Mouse (Mus musculus): ENCODE measurements around the gene Adgra1.
A peak's percentile ranks its signal among the peaks of the same experiment; 100 is the strongest.

Adgra1 gene

DNA sequence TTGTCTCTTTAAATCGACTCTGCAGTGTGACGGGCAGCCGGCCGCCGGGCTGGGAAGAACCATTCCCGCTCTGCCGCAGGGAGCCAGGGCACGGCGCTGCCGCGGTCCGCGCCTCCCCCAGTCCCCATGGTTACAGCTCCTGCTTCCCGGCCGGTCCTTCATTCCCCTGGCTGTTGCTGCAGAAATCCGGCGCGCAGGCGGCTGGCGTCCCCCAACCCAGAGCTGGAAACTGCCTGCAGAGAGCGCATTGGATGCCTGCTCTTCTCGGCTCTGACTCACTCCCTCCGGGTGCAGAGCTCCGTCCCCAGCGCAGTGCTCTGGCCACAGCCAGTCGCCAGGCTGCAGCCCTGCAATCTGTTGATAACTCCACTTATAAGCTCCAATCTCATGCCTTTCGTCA lies at the start of gene Adgra1:
TSS of gene Adgra1 (plus strand) at position 139 of the 400 bp plus-strand sequence.
- peak; percentile 88 for DNase-seq (ENCODE audit: extremely low read depth, insufficient read length, low spot score)

DNA sequence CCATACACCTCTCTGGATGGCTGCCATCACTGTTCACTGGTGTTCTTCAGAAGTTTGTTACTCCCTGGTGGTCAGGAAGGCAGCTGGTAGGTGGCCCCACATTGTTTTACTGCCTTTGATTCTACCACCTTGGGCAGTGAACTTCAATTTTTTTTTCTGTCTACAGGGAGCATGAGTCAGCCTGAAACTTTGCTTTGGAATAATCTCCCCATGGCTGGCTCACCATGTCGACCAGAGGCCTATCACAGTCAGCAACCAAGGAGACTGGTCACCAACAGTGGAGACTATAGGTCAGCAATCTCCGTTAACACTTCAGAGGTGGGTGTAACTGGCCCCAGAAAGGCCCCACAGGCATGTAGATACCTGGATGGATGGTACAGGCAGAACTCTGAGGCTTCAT lies 46.6 kb upstream of the Adgra1 start:
- no peak for DNase-seq (ENCODE audit: extremely low read depth, insufficient read length, low spot score)

DNA sequence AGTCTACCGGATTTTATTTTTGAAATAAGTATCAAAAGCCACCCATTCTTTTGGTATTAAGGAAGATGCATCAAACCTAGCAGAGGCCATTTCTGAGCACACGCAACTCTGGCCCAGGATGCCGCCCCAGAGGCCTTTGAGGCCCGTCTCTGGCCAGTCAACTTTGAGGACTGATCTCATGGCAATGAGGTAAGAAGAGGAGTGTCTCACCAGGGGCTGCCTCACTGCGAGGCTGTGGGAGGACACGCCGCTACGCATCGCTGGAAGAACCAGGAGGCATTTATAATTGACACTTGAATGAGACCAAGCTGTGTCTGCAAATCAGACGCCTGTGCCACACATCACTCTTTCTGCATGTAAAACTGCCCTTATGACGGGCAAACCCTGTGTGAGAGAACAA lies 45.0 kb upstream of the Adgra1 start:
- DNase-seq (ENCODE audit: extremely low read depth, insufficient read length, low spot score), result no peak

DNA sequence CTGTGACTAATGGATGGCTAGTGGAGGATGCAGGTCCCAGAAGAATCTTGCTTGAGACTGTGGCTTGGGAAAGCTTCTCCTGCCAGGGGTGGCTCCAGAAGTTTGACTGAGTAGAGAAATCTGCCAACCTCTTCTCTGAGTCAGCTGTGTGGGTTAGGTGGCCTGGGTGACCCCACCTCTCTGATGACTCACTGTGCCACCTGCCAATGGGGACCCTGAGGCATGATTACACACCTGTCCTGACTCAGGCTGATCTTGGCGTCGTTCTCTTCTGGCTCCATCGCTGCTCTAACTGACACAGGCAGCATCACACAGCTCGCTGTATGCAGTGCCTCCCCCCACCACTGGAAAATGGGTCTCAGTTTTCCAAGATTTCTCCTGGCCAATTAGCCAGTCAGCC lies 44.3 kb upstream of the Adgra1 start:
- peak; percentile 50 for DNase-seq (ENCODE audit: extremely low read depth, insufficient read length, low spot score)

DNA sequence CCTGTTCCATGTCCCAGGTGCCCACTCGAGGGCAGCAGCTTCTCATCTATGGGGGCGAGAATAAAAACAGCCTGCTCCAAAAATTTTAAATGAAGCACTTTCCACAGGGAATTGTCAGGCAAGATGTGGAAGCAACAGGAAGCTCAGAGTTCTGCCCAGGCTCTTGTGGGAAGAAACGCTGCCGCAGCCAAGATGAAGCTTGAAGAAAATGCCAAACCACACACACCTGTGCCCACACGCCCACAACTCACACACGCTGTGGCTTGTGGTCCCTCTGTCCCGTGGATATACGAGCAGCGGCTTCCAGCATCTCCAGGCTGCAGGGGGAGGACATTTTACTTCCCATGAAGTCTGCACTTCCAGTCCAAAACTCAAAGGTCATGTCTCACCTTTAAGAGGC lies 42.4 kb upstream of the Adgra1 start:
- peak; percentile 2 for DNase-seq (ENCODE audit: extremely low read depth, insufficient read length, low spot score)

DNA sequence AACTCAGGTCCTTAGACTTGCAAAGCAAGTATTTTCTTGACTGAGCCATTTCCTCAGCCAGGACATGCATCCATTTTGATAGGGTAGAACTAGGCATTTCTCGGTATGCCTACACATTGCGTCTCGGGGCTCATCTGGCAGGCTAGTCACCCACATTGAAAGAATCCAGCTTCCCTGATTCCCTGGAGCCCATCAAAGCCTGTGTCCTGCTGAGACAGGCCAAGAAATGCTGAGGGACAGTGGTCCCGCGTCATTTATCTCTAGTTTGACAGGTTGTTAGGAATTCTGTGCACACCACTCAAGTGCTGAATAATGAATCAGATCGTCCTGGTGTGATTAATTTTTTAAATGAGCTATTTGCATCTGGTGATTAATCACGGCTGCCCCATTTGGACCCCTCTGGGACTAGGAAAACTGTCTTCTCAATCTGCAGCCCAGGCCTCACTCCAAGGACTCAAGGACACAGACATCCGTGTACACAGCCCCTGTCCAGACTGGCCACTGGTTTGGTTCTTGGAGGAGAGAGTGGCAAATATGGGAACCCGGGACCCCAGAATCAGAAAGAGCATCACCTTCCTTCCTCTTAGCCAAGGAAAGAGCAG lies 38.9 kb upstream of the Adgra1 start:
- no peak for DNase-seq (ENCODE audit: extremely low read depth, insufficient read length, low spot score)

DNA sequence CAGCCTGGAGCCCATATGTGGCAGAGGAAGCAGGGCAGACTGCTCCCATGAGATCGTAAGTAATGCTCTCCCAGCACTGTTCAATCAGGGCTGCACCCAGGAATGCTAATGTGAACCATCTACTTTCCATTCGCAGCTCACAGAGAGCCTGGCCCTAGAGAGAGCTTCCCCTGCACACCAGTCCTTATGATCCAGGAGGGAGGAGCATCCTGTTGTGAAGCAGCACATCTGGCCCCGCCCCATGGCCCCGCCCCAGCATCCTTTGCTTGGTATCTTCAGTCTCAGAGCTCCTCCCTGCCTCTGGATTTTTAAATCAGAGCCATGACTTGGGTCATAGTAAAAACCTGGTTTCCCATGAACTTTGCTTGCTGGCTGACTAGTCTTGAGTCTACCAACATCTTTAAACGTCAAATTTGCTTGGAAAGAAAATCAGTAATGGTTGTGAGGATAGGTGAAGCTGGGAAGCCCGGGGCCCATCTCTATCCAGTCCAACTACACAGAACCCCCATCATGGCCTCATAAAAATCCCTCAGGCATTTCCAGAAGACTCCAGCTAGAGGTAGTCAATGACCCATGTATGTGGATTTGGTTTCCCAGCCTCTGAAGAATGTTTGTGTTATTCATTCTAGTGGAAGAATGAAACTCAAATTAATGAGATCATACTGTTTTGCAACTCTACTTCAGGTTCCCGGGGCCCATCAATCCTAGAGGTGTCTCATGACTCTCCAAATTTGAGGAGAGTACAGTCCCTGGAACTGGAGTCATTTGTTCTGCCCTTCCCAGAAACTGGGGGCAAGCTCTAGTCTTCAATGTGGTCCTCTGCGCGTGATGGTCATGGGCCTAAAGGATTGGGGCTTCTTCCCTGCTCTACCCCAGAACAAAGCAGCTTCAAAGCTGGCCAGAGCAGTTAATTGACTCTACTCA lies 36.5 kb upstream of the Adgra1 start:
- no peak for DNase-seq (ENCODE audit: extremely low read depth, insufficient read length, low spot score)

DNA sequence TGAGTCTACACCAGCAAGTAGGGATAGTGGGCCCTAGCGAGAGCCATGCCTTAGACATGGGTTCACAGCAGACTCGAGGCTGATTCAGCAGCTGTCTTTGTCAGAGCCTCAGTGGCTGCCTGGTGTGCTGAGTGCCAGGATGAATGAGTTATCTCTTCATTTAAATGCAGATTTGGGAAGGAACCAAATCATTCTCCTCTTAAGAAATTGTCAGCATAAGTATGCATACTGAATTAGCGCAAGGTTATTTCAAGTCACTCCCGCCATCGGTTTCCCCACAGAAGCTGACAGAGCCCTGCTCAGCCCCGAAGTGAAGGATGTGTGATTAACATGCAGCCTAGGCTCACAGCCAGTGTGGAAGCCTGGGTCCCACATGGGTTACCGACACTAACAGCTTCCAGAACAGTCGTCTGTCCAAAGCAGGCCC lies 27.8 kb upstream of the Adgra1 start:
- no peak for DNase-seq (ENCODE audit: extremely low read depth, insufficient read length, low spot score)

DNA sequence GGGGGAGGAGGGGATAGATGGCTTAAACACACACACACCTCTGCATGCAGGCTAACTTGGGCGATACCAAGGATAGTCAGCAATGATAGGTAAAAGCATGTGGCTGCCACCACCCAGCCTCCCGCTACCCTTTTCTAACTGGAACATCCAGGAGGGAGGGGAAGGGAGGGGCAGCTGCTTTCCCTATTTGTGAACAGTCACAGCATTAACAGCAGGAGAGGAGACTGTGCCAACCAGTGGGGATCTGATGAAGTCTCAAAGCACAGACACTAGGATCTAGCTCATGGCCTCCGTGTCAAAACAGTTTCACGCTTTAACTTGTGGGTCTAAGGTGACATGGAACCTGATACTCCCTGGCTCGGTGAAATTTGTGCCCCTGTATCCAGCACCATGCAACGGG lies 23.9 kb upstream of the Adgra1 start:
- DNase-seq (ENCODE audit: extremely low read depth, insufficient read length, low spot score), result no peak

DNA sequence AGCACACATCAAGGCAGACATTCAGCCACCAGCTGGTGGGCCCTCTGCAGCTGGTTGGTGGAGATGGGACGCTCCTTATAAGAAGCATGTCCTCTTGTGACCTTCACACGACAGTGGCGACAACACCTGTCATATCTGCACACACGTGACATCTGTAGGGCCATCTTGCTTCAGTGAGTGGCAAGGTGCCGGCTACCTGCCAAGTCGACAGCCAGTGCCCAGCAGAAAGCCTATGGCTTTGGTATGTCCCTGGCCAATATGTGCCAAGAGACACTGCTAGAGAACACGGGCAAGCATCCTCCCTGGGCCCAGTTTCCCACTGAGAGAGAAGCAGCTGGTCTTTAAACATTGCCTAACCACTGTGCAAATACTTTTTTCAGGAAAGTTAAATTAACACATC lies 22.3 kb upstream of the Adgra1 start:
- DNase-seq (ENCODE audit: extremely low read depth, insufficient read length, low spot score), result no peak

DNA sequence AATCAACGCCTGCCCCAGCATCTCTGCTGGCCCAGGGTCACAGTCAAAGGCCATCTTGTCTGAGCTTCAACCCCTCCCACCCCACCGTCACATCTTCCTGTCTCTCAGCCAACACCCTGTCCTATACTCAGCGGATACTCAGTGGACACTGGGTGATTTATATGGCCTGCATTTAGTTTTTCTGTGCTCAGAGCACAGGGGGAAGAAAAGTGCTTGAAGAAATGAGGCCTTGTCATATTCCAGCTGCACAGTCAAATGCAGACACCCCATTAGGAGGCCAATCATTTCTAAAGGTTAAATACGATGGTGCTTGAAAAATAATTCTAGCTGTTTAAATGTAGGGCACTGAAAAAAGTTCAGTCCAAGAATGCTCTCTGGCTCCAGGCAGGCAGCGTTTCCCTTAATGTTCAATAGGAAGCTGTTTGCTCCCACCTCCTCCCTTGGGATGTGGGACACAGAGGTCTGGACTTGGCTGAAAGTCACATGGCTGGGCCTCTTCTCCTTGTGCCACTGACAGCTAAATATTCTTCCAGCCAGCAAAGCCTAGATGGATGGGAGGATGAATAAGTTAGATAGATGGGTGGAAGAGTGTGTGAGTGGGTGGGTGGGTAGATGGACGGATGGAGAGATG lies 20.3 kb upstream of the Adgra1 start:
- DNase-seq (ENCODE audit: extremely low read depth, insufficient read length, low spot score), result no peak

DNA sequence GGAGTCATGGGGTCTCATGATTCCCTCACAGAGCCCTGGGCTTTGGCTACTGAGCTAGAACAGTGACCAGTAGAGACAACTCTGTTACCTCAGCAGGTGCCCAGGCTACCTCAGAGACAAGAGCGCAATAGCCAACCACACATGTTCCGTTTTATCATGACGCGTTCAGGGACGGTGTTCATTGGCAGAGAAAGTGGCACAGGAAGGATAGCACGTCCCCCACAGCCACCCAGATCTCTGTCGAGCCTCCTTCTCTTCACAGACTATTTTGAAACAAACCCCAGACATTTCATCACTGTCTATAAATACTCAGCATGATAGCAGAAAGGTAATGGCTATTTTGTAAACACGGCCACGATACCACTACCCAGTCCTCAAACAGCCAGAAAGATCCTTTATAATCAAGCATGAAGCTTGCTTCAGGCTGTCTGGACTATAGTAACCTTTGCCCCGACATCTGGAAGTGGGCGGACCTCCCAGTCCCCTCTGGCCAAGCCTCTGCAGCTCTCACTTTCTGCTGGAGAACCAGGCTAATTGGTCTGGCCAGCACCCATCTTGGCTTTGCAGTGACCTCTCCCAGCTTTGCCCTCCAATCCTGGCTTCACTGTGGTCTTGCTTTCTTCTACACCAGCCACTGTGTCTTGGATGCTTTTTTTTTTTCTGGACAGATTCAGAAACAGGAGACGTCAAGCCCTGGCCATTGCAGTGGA lies 11.5 kb upstream of the Adgra1 start:
- DNase-seq (ENCODE audit: extremely low read depth, insufficient read length, low spot score), result no peak

DNA sequence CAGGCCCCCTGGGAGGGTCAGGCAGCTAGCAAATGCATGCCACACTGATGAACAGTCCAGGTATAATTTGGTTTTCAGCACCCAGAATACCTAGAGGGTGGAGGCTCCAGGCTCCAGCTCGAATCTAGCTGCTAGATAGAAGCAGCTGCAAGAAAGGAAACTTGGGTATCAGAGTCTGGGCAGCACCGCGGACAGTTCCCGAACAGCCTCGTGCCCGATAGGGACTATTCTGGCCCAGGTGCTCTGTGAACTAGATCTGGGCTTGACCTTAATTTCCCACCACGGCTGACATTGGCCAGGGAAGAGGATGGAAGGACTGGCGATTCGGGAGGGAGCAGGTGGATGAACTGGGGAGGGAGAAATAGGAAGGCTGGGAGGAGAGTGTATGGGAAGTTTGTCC lies 6.3 kb upstream of the Adgra1 start:
- DNase-seq (ENCODE audit: extremely low read depth, insufficient read length, low spot score), result peak; percentile 10

DNA sequence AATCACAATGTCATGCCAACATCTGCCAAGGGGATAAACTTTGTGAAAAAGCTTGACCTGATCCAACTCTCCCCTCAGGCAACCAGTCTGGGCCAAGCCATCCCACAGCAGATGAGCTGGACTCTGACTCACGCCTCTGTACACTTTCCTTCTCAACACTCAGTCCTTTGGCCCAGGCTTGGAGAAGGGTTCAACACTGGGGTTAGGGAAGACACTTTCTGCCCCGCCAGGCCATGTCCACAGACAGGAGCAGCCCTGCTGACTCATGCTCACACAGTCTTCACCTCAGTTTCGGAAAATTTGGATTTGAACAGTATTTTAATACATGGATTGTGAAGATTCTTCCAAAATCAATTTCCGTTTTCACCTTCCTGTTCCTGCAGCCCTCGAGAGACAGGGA lies 442 bp upstream of the Adgra1 start:
- no peak for DNase-seq (ENCODE audit: extremely low read depth, insufficient read length, low spot score)

DNA sequence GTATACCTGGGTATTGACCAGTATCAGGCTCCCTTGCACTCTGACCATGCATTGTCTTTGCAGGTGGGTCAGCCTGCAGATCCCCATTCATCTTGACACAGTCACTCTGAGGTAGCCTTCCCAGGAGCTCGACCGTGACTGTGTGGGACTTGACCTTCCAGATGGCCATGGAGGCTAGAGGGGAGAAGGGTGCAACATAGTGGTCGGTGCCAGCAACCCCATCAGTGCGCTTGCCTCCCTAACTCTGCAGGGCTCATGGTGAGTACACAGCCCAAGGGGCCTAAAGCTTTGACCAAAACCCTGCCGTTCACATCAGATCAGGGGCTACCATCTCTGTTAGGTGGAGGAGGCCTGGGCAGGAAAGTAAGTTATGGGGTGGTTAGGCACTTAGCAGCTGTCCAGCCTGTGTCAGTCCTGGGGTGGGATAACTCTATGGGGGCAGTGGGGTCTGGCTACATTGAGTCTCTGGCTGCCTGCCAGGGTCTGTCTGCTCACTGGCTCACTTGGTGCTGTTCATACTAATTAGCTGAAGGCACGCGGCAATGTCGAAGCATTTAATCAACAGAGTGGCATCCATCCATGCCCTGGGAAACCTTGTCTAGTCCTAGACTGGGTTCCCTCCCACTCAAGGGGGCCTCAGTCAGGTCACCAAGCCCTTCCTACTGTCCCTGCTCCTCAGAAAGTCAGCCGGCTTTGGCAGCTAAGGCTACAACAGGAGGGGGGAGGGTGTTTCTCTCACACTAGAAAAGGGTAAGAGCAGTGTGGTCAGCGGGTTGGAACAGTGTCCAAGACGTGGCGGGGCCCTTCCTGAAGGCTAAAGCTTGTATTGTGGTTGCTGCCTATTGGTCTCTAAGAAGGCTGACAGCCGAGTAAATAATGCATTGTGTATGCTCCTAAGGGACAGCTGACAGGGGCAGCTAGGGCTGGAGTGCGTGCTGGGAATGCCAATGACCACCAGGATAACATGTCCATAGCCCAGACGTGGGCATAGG lies 1.5 kb downstream of the Adgra1 start:
- peak; percentile 50 for DNase-seq (ENCODE audit: extremely low read depth, insufficient read length, low spot score)

DNA sequence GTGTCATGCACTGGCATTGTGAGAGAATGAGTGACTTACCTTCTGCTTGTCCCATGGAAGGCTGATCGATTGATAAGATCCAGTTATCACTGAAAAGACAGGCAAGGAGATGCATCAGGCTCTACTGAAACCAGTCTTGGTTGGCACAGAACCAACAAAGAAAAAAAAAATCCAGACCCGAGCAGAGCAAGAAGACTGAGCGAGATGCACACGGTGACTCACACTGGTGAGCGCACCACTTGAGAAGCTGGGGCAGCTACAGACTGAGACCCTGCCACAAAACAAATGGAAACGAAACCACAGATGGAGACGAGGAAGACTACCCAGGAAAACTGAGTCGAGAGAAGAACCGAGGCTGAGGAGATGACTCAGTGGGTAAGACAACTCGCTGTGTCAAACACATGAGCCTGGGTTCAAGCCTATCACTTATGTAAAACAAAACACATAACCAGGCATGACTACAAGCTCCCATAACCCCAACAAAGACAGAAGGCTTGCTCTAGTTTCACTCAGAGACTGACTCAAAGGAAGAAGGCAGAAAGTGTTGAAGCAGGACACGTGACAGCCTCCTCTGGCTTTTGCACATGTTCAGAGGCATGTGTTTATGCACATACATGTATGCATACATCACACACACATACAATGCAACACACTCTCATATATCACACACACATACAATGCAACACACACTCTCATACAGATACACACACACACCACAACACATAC lies 6.6 kb downstream of the Adgra1 start:
- DNase-seq (ENCODE audit: extremely low read depth, insufficient read length, low spot score), result peak; percentile 56

DNA sequence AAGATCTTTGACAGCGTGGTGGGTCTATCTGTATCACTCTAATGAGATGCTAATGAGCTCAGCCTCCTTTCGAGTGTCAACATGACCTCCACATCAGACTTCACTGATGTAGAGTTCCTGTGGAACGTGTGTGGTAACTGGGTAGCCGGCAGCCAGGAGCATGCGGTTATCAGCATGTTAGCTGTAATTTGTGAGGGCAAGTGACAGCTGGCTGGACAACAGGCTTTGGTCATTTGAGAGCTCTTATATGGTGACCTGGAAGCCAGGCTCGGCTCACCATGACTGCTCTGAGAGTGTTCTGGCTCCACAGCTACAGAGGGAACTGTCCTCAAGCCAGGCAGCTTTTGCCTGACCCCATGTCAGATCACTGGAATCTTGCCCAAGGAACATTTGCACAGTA lies 8.4 kb downstream of the Adgra1 start:
- DNase-seq (ENCODE audit: extremely low read depth, insufficient read length, low spot score), result no peak

DNA sequence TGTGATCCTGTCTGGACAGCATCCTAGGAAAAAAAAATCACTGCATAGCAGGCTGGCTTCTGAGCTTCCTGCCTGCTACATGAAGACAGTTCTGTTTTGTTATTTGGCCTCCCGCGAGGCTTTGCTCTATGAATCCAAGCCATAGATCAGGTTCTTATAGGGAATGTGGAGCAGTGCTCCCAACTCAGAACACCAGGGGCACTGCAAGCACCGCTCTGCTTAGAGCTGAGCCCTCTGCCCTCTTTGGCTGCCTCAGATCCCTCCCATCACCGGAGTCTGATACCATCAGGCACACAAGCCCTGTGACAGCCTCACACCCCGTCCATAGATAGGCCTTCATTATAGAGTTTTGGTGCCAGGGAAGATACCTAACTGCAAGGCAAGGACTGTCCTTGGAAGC lies 9.2 kb downstream of the Adgra1 start:
- DNase-seq (ENCODE audit: extremely low read depth, insufficient read length, low spot score), result no peak

DNA sequence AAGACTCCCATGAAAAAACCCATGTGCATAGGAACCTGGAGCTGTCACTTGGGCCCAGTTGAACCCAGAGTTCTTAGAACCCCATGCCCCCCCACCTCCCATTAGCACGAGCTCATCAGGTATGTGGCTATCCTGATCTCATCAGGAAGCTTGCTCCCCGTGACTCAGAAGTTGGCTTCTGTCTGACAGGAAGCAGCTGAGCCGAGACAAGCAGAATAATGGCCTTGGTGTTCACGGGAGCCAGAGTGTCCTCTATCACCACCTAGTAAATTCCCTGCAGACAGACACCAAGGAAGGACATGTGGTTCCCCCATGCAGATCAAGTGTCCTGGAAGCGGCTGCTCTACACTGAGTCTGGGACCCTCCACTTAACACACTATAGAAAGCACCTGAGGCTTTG lies 9.8 kb downstream of the Adgra1 start:
- DNase-seq (ENCODE audit: extremely low read depth, insufficient read length, low spot score), result no peak
